Mouse (Mus musculus) right cerebral cortex, postnatal 25 days (tissue): ENCODE data around the gene Khdrbs2.
"Not testable (repeated sequence)": the region's sequence is repeated elsewhere in the genome, so short reads cannot be mapped to it uniquely, and the experiment has no call there.

Experiments
- DNase-seq: peaks from one replicate; pipeline ENCODE4 v3.0.0; 2022

The Khdrbs2 gene

GRCm38 (mm10) chr1:32471502-32472214, 299.1 kb downstream of the Khdrbs2 start:
- DNase-seq: no peak

GRCm38 (mm10) chr1:32487944-32488343, 315.4 kb downstream of the Khdrbs2 start:
- no peak for DNase-seq

- peak; percentile 28 for DNase-seq
Observed at GRCm38 (mm10) chr1:32503381-32503780, 330.9 kb downstream of the Khdrbs2 start.

GRCm38 (mm10) chr1:32547194-32547593, 374.7 kb downstream of the Khdrbs2 start, which contains the start of gene Gm5415:
Gene Gm5415 (minus strand): TSS chr1:32547294.
- DNase-seq: not testable (repeated sequence)

GRCm38 (mm10) chr1:32553459-32553858, 380.9 kb downstream of the Khdrbs2 start:
- no peak for DNase-seq

GRCm38 (mm10) chr1:32553925-32554324, 381.4 kb downstream of the Khdrbs2 start:
- DNase-seq: no peak

- DNase-seq: no peak
Observed at GRCm38 (mm10) chr1:32568901-32569300, 396.4 kb downstream of the Khdrbs2 start.

GRCm38 (mm10) chr1:32626060-32626459, 453.5 kb downstream of the Khdrbs2 start:
- no peak for DNase-seq

GRCm38 (mm10) chr1:32632415-32633354, 460.2 kb downstream of the Khdrbs2 start:
- no peak for DNase-seq

GRCm38 (mm10) chr1:32633404-32633803, 460.9 kb downstream of the Khdrbs2 start:
- no peak for DNase-seq

- DNase-seq: no peak
Observed at GRCm38 (mm10) chr1:32639118-32639517, 466.6 kb downstream of the Khdrbs2 start.

GRCm38 (mm10) chr1:32649647-32650209, 477.2 kb downstream of the Khdrbs2 start:
- no peak for DNase-seq

GRCm38 (mm10) chr1:32693806-32694205, 521.3 kb downstream of the Khdrbs2 start:
- DNase-seq: no peak

GRCm38 (mm10) chr1:32700132-32700531, 527.6 kb downstream of the Khdrbs2 start:
- no peak for DNase-seq

GRCm38 (mm10) chr1:32701267-32701666, 528.8 kb downstream of the Khdrbs2 start:
- DNase-seq: no peak
